Mouse (Mus musculus) forebrain, embryonic 12.5 days (tissue): Measurements from ENCODE around the gene Rfx2. TPM values are rescaled to one million over a fixed set of nuclear protein-coding genes. Genes with fewer than 3 reads are reported as not detected.

ENCODE experiments used
- ATAC-seq: fragments of 200-750 bp; cut with Nextera tagmentation; 2 replicates; pipeline ENCODE4 v1.8.0; 2017; ENCODE audit warnings: moderate TSS enrichment; ENCODE audit not compliant: low FRiP score
- H3K27ac ChIP-seq: fragments of 300-500 bp; sonication (generic); 2 replicates; pipeline ENCODE4 v1.5.1; 2016; ENCODE audit warnings: mild to moderate bottlenecking
- H3K27me3 ChIP-seq: fragments of 300-500 bp; sonication (generic); 2 replicates; pipeline ENCODE4 v1.6.1; 2016; ENCODE audit warnings: mild to moderate bottlenecking
- H3K36me3 ChIP-seq: fragments of 300-500 bp; sonication (generic); replicated peaks from 2 replicates; pipeline ENCODE4 v1.6.1; 2016; ENCODE audit warnings: mild to moderate bottlenecking
- H3K4me1 ChIP-seq: fragments of 300-500 bp; sonication (generic); 2 replicates; pipeline ENCODE4 v1.6.1; 2016
- H3K4me2 ChIP-seq: fragments of 300-500 bp; sonication (generic); 2 replicates; pipeline ENCODE4 v1.6.1; 2016; ENCODE audit warnings: mild to moderate bottlenecking, moderate library complexity
- H3K4me3 ChIP-seq: fragments of 300-500 bp; sonication (generic); replicated peaks from 2 replicates; pipeline ENCODE4 v1.5.1; 2016; ENCODE audit warnings: mild to moderate bottlenecking
- H3K9ac ChIP-seq: fragments of 300-500 bp; sonication (generic); 2 replicates; pipeline ENCODE4 v1.6.1; 2016; ENCODE audit warnings: mild to moderate bottlenecking
- H3K9me3 ChIP-seq: fragments of 300-500 bp; sonication (generic); 2 replicates; pipeline ENCODE4 v1.6.1; 2016
- WGBS: fragments of 180-500 bp; shearing (Covaris S2); methylation state at CpG from one replicate; pipeline ENCODE4 v1.1.7; 2016; 5-methylcytosine and 5-hydroxymethylcytosine counted together
- polyA plus RNA-seq: library from polyadenylated mRNA; unstranded; fragments of >200 nt; fragmentation: Nextera tagmentation; extraction: Ambion mirVana; gene quantifications from 2 replicates; pipeline ENCODE4 v1.2.1, GENCODE M21; 2016

The Rfx2 gene
- polyA plus RNA-seq, 1 experiment from 2014 or later: 7.2 TPM

DNA sequence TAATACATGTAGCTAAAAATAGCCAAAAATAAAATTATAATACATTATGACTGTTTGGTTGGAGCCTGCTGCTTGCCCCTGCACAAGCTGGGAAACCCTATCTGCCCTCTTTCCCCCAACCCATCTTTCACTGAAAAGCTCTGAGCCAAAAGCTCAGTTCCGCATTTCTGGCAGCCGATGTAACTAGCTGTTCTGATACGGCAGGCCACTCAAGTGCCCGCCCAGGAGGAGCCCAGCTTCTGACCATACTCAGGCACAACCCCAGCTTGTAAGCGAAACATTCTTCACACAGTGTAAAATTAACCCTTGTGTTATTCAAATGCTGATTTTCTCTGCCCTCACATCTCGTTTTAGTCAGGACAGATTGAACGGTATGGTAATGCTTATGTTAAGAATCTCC lies 28.1 kb upstream of the Rfx2 start:
- H3K4me1 ChIP-seq: no peaks in the 10 kb centered on the region
- H3K9ac ChIP-seq: no peak overlapping the region
- no peaks in the 10 kb centered on the region for H3K9me3 ChIP-seq
- no peak overlapping the region for H3K27ac ChIP-seq
- 58% methylated on average over 7 of the region's 7 CpGs for WGBS
- H3K4me3 ChIP-seq: no peak overlapping the region
- no peak overlapping the region for H3K4me2 ChIP-seq
- no peaks in the 10 kb centered on the region for H3K27me3 ChIP-seq
- no peaks in the 10 kb centered on the region for H3K36me3 ChIP-seq
- ATAC-seq: no peak

GRCm38 (mm10) chr17:56858216-56858615 lies 27.4 kb upstream of the Rfx2 start:
- Histone ChIP-seq H3K4me2 (no peak overlapping the region), H3K4me3 (no peak overlapping the region), H3K9me3 (no peaks in the 10 kb centered on the region), H3K27me3 (no peaks in the 10 kb centered on the region), H3K4me1 (no peaks in the 10 kb centered on the region), H3K27ac (no peak overlapping the region), H3K9ac (no peak overlapping the region), H3K36me3 (no peaks in the 10 kb centered on the region)
- WGBS: 51% methylated on average over 4 of the region's 4 CpGs
- no peak for ATAC-seq

DNA sequence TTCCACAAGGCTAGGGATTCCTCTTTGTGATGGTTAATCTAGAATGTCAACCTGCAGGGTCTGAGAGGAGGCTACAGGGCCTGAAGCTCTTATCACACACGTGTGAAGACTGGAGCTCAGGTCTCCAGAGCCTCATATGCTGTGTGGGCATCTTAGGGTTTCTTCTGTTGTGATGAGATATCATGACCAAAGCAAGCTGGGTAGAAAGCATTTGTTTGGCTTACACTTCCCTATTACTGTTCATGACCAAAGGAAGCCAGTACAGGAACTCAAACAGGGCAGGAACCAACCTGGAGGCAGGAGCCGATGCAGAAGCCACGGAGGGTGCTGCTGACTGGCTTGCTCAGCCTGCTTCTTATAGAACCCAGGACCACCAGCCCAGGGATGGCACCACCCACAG lies 24.6 kb upstream of the Rfx2 start:
- Histone ChIP-seq H3K36me3 (no peaks in the 10 kb centered on the region), H3K9me3 (no peaks in the 10 kb centered on the region), H3K4me3 (no peak overlapping the region), H3K4me1 (no peaks in the 10 kb centered on the region), H3K9ac (no peak overlapping the region), H3K27me3 (no peaks in the 10 kb centered on the region), H3K4me2 (no peak overlapping the region), H3K27ac (no peak overlapping the region)
- WGBS: 90% methylated on average over 3 of the region's 3 CpGs
- ATAC-seq: no peak

DNA sequence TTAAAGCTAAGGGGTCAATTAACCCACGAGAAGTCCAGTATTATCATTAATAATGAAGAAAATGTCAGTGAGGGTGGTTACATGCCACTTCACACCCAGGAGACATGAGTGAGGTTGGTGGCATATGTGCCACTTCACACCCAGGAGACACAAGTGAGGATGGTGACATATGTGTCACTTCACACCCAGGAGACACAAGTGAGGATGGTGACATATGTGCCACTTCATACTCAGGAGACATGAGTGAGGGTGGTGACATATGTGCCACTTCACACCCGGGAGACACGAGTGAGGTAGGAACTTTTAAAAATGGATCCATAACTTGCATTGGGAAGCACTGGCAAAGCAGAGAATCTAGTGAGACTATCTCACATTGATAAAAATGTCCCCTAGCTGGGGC lies 20.4 kb upstream of the Rfx2 start:
- Histone ChIP-seq H3K4me1 (no peaks in the 10 kb centered on the region), H3K9me3 (no peaks in the 10 kb centered on the region), H3K4me3 (no peak overlapping the region), H3K36me3 (no peaks in the 10 kb centered on the region), H3K4me2 (no peak overlapping the region), H3K27ac (no peak overlapping the region), H3K9ac (no peak overlapping the region), H3K27me3 (no peaks in the 10 kb centered on the region; the same call in 1 of the 2 replicates)
- no peak for ATAC-seq
- WGBS: 79% methylated on average over 3 of the region's 3 CpGs

- H3K4me3 ChIP-seq: no peak overlapping the region
- H3K4me1 ChIP-seq: no peaks in the 10 kb centered on the region
- WGBS: 87% methylated on average over 13 of the region's 13 CpGs
- H3K4me2 ChIP-seq: no peak overlapping the region
- ATAC-seq: no peak
- H3K27ac ChIP-seq: no peak overlapping the region
- no peaks in the 10 kb centered on the region for H3K36me3 ChIP-seq
- no peaks in the 10 kb centered on the region; the same call in 1 of the 2 replicates for H3K27me3 ChIP-seq
- no peak overlapping the region for H3K9ac ChIP-seq
- no peaks in the 10 kb centered on the region for H3K9me3 ChIP-seq
Observed at GRCm38 (mm10) chr17:56849710-56850109, 18.9 kb upstream of the Rfx2 start.

- no peaks in the 10 kb centered on the region for H3K9me3 ChIP-seq
- no peak overlapping the region for H3K9ac ChIP-seq
- H3K4me1 ChIP-seq: no peaks in the 10 kb centered on the region
- no peaks in the 10 kb centered on the region; the same call in 1 of the 2 replicates for H3K27me3 ChIP-seq
- WGBS: 88% methylated on average over 5 of the region's 5 CpGs
- no peak for ATAC-seq
- no peak overlapping the region for H3K4me2 ChIP-seq
- no peaks in the 10 kb centered on the region for H3K36me3 ChIP-seq
- H3K4me3 ChIP-seq: no peak overlapping the region
- no peak overlapping the region for H3K27ac ChIP-seq
Observed at GRCm38 (mm10) chr17:56848785-56849184, 18.0 kb upstream of the Rfx2 start.

DNA sequence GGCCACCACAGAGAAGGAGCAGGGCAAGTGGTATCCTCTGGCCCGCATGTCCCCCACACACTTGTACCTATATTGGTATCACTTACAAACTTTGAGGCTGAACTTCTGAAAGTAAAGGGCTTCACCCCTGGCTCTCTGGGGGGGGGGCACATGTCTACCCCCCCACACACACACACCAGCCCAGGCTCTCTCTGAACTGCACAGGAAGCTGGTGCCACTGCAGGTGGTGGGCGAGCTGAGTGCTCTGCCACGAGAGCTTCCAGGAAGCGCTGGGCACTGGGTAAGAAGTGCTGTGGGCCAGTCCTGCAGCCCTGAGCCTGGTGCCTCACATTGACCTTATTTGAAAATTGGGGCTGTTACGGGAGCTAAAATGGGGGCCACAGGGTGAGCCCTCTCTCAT lies 12.9 kb upstream of the Rfx2 start:
- Histone ChIP-seq H3K36me3 (no peaks in the 10 kb centered on the region), H3K9ac (no peak overlapping the region), H3K27me3 (no peaks in the 10 kb centered on the region; the same call in 1 of the 2 replicates), H3K4me2 (no peak overlapping the region), H3K27ac (no peak overlapping the region), H3K4me3 (no peak overlapping the region), H3K4me1 (no peaks in the 10 kb centered on the region), H3K9me3 (no peaks in the 10 kb centered on the region)
- no peak for ATAC-seq
- 82% methylated on average over 5 of the region's 5 CpGs for WGBS

DNA sequence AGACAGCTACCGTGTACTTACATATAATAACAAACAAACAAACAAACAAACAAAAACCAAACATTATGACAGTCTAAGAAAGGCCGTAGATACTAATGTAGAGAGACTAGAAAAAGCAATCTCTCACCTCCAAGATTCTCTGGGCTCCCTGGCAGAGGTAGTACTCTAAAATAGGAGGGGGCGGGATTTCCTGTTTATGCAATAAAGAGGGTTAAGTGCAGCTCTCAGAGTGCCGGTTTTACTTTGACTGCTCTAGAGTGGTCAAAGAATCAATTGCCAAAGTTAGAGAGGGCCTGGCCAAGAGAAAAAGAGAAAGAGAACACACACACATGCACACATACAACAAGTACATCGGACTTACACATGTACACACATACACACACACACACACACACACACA lies 11.4 kb upstream of the Rfx2 start:
- no peaks in the 10 kb centered on the region for H3K9me3 ChIP-seq

DNA sequence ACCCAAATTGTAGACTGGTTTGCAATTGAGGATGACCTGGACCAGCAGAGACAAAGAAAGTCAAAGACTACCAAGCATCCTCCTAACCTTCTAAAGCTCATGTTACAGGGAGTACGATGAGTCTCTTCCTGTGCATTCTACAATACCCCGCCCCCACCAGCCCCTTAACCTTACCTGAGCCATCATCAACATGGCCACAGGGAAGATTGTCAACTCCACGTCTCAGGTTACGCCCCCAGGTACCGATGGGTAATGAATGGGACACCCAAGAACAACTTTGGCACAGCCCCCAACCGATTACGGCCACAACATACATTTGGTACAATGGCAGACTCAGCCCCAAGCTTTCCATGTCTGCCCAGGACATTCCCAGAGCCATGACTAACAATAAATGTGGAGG lies 9.7 kb upstream of the Rfx2 start:
- 88% methylated on average over 7 of the region's 7 CpGs for WGBS
- no peak for ATAC-seq
- Histone ChIP-seq H3K9me3 (no peaks in the 10 kb centered on the region), H3K4me3 (no peak overlapping the region), H3K27me3 (no peaks in the 10 kb centered on the region), H3K27ac (no peak overlapping the region), H3K9ac (no peak overlapping the region), H3K4me1 (no peaks in the 10 kb centered on the region), H3K4me2 (no peak overlapping the region), H3K36me3 (no peaks in the 10 kb centered on the region)

More for the DNA sequence above, 11.4 kb upstream of the Rfx2 start:
- 83% methylated on average over 5 of the region's 5 CpGs for WGBS
- Histone ChIP-seq H3K27me3 (no peaks in the 10 kb centered on the region; the same call in 1 of the 2 replicates), H3K27ac (no peak overlapping the region), H3K4me2 (no peak overlapping the region), H3K9ac (no peak overlapping the region), H3K4me3 (no peak overlapping the region), H3K36me3 (no peaks in the 10 kb centered on the region), H3K4me1 (no peaks in the 10 kb centered on the region)
- ATAC-seq: no peak

GRCm38 (mm10) chr17:56836336-56836735 lies 5.5 kb upstream of the Rfx2 start:
- no peak for ATAC-seq
- Histone ChIP-seq H3K4me3 (no peak overlapping the region), H3K9me3 (no peaks in the 10 kb centered on the region), H3K27me3 (0 out of 2 replicates have a peak, but pooled peaks cover 4% of the 10 kb centered on the region), H3K4me2 (no peak overlapping the region), H3K27ac (no peak overlapping the region), H3K36me3 (no peaks in the 10 kb centered on the region), H3K9ac (no peak overlapping the region), H3K4me1 (no peaks in the 10 kb centered on the region)
- 91% methylated on average over 8 of the region's 8 CpGs for WGBS

GRCm38 (mm10) chr17:56833381-56833780 lies 2.6 kb upstream of the Rfx2 start:
- 88% methylated on average over 1 of the region's 1 CpGs for WGBS
- H3K27me3 ChIP-seq: peaks cover 13% of the 10 kb centered on the region

DNA sequence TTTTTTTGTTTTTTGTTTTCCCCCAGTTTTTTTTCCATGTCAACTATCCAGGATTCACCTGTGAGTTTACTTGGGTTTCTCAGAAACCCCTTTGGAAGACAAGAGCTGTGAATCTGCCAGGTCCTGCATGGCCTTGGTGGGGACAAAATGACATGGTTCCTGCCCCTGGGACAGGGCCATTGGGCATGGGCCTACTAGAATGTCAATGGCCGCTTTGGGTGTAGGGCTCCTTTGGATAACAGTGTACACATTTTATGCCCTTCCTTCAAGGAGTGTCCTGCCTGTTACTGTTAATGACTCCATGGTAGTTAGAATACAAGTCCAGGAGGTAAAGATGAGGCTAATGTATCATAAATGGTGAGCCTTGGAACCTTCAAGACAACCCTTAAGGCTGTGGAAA lies 2.1 kb upstream of the Rfx2 start:
- Histone ChIP-seq H3K4me1 (peaks cover 17% of the 10 kb centered on the region), H3K4me2 (no peak overlapping the region), H3K4me3 (no peak overlapping the region), H3K9me3 (no peaks in the 10 kb centered on the region), H3K27me3 (peaks cover 13% of the 10 kb centered on the region), H3K27ac (no peak overlapping the region), H3K9ac (no peak overlapping the region), H3K36me3 (no peaks in the 10 kb centered on the region)
- 88% methylated on average over 1 of the region's 1 CpGs for WGBS
- ATAC-seq: no peak

More at GRCm38 (mm10) chr17:56833381-56833780, 2.6 kb upstream of the Rfx2 start:
- H3K9me3 ChIP-seq: no peaks in the 10 kb centered on the region
- H3K36me3 ChIP-seq: no peaks in the 10 kb centered on the region
- peaks cover 17% of the 10 kb centered on the region for H3K4me1 ChIP-seq
- H3K9ac ChIP-seq: no peak overlapping the region
- H3K27ac ChIP-seq: no peak overlapping the region
- H3K4me3 ChIP-seq: no peak overlapping the region
- no peak for ATAC-seq
- H3K4me2 ChIP-seq: no peak overlapping the region

DNA sequence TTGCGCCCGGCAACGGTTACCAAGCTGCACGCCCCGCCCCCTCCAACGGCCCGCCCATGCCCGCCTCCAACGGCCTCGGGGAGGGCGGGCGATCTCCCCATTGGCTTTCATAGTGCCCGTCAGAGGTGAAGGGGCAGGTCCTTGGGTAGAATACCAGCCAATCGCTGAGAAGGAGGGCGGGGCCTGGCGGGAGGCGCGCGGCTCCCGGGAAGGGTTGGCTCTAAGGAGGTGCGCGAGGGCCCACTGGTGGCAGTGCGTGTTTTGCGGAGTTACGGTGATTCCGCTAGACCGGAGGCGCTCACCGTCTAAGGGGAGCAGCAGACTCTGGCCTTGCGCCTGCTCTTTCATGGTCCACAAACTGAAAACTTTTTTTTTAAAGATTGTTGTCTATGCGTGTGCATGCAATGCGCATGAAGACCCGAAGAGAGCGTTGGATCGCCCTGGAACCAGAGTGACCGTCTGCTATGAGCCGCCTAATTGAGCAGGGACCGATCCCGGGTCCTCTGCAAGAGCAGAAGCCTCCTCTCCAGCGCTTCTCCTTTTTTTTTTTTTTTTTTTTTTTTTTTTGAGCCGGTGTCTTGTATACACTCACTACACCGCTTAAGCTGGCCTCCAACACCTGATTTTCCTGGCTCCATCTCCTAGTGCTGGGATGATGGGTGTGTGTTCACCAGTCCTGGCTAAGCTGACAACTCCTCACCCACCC lies 451 bp upstream of the Rfx2 start:
- ATAC-seq: peak; percentile 98
- Histone ChIP-seq H3K27ac (0 out of 2 replicates have a peak overlapping the region, but pooled peaks have one; percentile 19), H3K9ac (peak overlapping the region; percentile 66), H3K4me1 (peaks cover 17% of the 10 kb centered on the region), H3K36me3 (no peaks in the 10 kb centered on the region), H3K4me3 (peak overlapping the region; percentile 66), H3K9me3 (no peaks in the 10 kb centered on the region), H3K4me2 (peak overlapping the region; percentile 83), H3K27me3 (peaks cover 13% of the 10 kb centered on the region)
- WGBS: 0% methylated on average over 42 of the region's 42 CpGs
